Mouse (Mus musculus): ENCODE data around the gene Sap18b.
"Not testable (repeated sequence)": the region's sequence is repeated elsewhere in the genome, so short reads cannot be mapped to it uniquely, and the experiment has no call there.

The Sap18b gene

DNA sequence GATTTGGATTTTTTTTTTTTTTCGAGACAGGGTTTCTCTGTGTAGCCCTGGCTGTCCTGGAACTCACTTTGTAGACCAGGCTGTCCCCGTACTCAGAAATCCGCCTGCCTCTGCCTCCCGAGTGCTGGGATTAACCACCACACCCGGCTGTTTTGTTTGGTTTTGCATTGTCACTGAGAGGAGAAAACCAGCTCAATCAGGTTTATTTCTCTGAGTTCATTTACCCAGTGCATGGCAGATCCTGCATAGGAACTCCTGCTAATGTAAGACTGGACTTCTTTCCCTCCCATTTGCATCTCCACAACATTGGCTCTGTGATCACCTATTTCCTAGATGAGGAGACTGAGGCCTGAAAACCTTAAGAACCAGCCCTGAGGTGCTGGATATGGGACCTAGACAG, 3.0 kb upstream of the Sap18b start:
- no peak for DNase-seq (ENCODE audit: low spot score in 2 of 2)

DNA sequence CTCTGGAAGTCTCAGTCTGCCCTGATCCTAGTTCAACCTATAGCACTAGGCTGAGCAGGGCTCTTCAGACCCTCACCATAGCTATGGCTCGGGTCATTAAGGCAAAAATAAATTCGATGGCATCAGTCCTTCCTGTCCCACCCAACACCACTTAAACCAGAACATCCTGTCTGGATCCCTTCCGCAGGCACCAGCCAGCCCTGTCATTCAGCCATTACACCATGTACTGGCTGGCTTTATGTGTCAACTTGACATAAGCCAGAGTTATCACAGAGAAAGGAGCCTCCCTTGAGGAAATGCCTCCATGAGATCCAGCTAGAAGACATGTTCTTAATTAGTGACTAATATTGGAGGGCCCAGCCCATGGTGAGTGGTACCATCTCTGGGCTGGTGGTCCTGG, 2.4 kb upstream of the Sap18b start:
- no peak for DNase-seq (ENCODE audit: low spot score in 2 of 2)

DNA sequence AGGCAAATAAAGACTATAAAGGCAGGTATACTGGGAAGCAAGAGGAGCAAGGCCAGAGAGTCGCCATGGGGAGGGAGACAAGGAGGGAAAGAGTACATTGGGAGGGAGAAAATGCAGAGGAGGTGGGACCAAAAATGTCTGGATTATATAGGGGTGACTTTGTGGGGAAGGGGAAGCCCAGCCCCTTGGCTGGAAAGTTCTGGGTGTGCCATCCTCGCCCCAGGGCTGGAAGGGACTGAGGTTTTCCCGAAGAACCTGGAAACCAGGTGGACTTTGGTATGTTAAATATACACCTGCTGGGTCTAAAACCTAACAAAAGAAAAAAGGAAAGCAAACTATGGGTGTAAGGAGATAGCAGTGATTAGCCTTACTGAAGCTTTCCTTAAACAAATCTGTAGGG, 5.0 kb downstream of the Sap18b start:
- no peak for DNase-seq (ENCODE audit: low spot score in 2 of 2)

DNA sequence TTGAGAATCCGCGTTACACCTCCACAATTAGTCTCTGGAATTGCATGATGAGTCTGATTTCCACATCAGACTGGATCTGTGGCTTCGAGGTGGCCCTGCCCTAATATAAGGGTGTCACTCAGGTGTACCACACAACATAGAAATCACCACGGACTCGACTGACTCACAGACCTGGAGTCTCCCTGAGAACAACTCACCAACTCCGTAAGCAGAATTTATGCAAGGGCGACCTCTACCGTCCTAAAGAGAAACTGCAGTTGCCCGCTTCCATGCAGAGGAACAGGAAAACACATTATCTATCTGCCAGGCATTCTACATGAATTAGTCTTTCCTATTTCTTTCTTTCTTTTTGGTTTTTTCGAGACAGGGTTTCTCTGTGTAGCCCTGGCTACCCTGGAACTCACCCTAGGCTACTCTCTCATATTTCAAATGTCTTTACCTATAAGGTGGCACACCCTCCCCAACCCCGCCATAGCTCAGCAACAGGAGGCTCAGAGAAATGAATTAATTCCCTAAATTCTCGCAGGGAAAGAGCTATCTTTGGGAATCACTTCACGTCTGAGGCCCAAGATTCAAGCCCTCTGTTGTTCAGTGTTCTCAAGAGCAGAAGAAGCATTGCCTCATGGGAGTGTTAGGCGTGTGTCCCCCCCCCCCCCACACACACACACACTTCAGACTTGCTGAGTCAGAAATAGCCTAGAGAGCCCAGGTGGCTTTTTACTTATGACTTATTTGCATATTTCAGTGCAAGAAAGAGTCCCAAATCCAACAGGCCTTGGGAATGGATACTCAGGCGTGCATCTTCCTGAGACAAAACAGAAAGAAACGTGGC, 7.7 kb downstream of the Sap18b start:
- peak; percentile 65 to 68 for DNase-seq (ENCODE audit: low spot score in 2 of 2)

DNA sequence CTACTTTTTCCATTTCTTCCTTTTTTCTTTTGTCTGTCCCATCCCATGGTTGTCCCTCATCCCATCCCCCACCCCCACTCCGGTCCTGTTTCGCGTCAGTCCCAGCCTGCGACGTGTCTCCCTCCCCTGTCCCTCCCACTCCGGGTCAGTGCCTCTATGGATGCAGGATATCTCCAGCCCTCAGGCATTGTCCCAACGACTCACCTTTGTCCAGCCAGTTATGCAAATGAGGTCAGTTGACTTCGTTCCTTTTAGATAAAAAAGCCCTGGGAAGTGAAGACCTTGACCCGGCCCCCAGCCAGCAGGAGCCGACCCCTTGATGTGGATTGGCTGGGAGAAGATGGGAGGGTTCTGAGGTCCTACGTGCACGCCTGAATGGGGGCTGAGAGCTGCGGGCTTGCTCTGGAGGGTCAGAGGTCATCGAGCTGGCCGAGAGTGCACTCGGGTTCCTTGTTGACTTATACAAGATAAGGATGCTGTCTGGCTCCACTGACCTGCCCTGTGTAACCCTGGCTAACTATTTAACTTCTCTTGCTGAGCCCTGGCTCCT, 8.4 kb downstream of the Sap18b start:
- DNase-seq (ENCODE audit: low spot score in 2 of 2), result no peak

DNA sequence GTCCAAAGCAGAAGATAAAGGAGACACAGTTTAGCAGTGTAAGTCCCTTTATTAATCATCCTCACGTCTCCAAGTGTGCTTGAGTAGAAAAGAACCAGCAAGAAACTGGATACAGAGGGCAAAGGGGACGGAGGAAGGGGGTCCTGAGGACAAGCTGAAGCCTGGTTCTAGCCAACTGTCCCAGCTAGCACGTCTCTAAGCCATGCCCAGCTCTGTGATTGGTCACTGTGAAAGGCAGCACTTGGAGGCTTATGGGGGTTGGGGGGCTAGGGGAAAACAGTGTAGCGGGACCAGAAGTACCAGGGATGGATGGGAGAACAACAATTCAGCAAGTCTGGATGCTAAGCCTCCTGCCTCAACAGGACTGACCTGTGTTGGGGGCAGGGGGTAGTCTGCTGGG, 10.7 kb downstream of the Sap18b start:
- no peak for DNase-seq (ENCODE audit: low spot score in 2 of 2)

DNA sequence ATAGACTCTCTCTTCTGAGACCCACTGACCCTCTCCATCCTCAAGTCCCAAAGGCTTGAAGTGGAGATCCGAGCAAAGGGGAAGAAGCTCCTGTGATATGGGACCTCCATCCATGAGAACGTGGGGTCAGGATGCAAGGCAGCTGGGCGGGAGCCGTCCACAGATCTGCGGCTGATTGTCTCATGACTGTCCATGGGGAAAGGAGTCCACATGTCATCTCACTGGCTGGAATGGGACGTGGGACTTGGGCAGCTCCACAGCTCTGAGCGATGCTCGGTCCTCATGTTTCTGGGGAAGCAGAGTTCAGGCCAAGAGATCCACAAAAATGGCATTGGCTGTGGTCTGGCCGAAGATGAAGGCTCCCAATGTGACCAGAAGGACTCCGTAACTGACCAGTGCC, 12.1 kb downstream of the Sap18b start:
- no peak for DNase-seq (ENCODE audit: low spot score in 2 of 2)

DNA sequence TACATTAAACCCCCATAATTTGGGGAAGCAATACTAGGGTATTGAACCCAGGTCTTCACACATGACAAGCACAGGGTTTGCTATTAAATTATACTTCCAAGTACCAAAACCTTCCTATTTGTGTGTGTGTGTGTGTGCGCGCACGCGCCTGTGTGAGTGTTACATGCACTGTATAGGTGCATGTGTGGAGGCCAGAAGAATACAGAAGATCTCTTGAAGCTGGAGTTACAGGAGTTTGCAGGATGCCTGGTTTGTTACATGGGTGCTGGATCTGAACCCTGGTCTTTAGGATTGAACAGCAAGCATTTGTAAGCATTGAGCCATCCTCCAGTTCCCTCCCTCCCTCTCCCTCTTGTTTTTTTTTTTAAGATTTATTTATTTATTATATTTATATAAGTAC, 14.1 kb downstream of the Sap18b start:
- no peak for DNase-seq (ENCODE audit: low spot score in 2 of 2)

DNA sequence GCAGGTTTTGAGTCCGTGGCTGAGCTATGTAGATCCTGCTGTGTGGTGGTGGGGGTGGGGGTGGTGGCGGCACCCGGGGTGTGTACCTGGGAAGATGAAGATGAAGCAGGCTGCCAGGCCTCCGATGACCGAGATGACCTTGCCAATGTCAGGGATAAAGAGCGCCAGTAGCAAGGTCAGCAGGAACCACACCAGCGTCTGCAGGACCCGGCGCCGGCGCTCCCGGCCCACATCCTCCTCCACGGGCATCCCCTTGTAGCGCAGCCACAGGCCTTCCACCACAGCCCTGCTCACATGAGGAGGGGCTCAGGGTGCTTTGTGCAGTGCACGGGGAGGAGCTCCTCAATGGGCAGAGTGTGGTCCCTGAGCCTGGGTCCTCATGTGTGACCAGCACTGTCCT, 16.3 kb downstream of the Sap18b start:
- DNase-seq (ENCODE audit: low spot score in 2 of 2), result no peak

DNA sequence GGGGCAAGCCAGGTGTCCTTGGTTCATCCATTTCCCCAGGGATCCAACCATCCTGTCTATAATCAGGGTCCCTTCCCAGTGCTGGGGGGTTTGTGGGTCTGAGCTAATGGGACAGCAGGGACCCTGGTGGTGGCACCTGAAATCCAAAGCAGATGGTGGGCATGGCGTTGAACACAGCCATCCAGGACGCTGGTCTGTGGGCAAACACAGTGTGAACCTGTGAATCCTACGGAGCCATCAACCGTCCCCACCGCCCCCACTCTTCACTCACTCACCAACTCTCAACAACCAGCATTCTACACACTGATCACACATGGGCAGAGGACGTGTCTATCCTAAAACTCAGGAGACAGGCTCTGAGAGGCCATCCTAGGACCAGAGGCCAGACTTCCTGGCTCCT, 18.8 kb downstream of the Sap18b start:
- DNase-seq (ENCODE audit: low spot score in 2 of 2), result no peak

DNA sequence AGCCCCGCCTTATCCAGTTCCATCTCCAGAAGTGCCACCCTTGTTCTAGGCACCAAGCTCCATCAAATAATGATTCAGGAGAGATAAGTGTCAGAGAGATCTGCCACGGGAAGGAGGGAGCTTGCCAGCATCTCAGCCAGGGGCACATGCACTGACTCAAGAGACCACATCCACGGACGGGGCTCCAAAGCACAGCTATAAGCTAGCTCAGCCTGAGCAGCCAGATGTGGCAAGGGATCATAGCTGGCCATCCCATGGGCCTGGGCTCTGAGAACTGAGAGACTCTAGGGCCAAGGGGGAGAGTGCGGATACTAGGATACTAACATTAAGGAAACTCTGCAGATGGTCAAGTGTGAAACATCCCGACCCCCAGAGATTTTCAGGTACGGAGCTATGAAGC, 19.9 kb downstream of the Sap18b start:
- no peak for DNase-seq (ENCODE audit: low spot score in 2 of 2)

DNA sequence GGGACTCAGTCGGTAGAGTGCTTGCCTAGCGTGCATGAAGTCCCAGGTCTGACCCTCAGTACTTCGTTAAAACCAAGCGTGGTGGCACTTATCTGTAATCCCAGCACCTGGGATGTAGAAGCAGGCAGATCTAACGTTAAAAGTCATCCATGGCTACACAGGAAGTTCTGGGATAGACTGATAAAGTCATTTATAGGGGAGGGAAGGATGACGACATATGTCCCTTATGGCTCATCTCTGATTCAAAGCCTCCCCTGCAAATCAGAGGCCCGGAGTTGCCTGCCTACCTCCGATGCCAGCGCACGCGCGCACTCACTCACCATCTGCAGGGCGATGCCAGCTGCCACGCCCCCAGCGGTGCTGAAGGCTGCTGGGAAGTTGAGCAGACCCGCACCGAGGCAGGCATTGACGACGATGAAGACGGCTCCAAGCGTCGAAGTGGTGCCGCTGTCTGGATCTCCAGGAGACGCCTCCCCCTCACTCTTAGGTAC, 23.0 kb downstream of the Sap18b start:
- no peak for DNase-seq (ENCODE audit: low spot score in 2 of 2)

DNA sequence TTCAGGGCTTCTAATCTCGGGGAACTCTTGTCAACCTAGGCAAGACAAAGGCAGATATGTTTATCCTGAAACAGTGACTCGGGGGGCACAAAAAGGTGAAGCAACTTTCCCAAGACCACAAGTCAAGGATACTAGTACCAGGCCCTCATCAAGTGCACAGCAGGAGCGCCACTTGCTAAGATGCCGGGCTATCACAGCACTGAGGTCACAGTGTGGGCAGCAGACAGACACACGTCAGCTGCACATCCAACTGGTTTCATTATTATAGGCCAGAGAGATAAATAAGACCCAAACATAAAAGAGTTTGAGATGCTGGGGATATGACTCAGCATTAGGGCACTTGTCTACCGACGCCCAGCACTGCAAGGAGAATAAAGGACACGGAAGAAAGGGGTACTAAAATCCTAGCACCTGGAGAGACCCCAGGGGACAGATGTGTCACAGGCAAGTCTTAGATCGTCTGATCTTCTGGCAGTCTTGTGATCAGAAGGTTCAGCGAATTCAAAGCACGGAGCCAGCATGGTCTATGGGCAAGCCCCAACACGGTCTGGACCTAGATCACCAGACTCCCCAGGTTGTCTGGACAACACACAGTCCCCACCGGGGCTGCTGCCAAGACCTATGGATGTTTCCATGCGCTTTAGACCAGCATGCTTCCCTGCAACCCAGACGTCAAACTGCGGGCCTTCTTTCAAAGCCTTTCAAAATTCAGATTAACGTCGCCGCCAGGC, 23.8 kb downstream of the Sap18b start:
- DNase-seq (ENCODE audit: low spot score in 2 of 2), result no peak

DNA sequence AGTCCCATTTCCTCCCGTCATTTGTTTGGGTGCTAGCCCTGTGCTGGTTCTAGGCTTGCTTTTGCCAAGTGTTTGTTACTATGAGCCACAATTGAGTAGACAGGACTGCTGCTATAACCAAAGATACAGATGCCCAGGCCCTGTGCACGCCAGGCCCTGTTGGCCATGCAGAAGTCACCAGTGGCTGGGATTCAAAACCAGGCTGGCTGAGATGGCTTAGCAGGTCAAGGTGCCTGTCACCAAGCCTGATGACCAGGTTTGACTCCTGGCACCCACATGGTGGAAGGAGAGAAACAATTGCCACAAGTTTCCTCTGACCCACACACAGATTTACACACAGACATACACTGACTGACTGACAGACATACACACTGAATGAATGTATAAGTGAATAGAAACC, 25.2 kb downstream of the Sap18b start:
- DNase-seq (ENCODE audit: low spot score in 2 of 2), result no peak

DNA sequence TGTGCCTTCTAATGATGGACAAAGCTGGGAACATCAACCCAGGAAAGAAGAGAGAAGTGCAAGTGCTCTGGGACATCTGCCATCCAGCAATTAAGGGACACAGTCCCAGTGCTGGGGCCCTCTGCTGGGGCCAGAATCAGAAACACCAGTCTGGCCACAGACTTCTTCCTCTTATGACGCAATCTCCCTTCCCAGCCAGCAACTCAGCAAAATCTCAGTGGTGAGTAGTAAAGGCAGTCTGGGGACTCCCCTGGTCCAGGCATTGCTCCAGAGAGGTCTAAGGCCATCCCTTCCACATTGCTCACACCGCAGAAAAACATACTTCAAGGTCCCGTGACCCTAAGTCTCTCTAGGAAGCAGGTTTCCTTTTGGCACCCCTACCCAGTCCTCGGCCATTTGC, 27.1 kb downstream of the Sap18b start:
- DNase-seq (ENCODE audit: low spot score in 2 of 2), result peak; percentile 6 to 30

DNA sequence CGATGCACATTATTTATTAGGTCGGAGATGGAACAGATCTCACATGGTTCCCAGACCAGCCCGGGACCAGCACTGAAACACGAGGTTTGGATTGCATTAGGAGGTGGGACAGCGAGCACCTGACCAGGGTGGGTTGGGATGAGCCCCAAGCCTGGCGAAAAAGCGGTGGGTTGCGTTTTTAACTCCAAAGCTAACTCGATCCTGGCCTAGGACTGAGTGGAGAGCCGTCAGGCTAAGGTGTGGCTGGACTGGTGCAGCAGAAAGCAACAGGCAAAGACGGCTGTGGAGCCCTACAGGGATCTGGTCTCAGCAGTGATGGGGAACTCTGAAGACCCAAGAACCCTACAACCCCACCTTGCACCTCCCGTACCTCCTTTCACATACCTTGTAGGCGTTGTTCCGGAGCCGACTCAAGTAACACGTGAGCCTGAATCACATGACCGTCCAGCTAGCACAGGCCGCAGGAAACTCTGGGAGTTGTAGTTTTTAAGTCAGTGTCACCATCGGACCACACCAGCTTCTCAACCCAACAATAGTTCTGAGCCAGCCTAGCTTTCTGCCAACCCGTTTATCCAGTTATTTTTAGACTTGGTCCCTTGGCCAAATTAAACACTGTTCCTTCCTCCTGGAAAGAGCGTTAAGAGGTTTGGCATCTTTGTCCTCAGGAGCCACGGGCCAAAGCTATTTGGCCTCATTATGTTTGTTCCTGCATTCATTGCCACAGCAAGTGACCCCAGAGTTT, 28.1 kb downstream of the Sap18b start, which contains the start of gene Slc38a7:
Gene Slc38a7 (minus strand): TSS at position 438 of the 742 bp plus-strand sequence.
- peak; percentile 74 to 80 for DNase-seq (ENCODE audit: low spot score in 2 of 2)

DNA sequence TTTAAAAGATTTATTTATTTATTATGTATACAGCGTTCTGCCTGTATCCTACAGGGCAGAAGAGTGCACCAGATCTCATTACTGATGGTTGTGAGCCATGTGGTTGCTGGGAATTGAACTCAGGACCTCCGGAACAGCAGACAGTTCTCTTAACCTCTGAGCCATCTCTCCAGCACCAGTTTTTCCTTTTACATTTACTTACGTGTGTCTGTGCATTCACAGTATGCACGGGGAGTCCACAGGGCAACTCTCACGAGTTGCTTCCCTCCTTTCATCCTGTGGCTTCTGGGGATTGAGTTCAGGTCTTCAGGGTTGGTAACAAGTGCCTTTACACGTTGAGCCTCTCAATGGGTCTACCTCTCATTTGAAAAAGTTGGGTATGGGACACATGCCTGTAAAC, 29.0 kb downstream of the Sap18b start:
- no peak for DNase-seq (ENCODE audit: low spot score in 2 of 2)

DNA sequence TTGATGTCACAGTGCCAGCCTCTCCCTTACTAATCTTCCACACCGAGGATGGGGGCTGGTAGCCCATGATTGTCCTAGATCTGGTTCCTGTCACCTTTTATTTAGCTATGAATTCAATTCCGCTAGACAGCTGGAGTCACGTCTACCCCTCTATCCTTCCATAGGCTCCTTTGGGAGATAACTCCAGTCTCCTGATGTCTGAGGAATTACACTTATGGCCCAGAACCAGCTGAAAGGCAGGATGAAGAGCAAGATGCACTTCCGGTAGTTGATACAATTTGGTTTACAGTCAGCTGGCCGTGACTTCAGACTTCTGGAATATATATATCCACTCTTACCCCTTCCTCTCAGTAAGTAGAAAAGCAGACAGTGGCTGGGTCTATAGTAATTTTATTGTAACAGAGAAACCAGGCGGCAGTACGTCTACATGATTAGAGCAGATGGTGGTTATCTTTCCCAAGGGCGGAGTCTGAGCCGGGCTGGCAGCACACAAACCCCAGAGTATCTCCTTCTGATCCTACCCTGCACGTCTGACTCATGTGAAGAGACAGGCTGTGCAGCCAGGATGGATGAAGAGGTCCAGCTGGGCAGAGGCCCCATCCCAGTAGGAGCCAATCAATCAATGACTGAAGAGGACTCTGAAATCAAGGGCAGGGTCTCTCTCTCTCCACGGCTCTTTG, 38.8 kb downstream of the Sap18b start:
- not testable (repeated sequence) for DNase-seq (ENCODE audit: low spot score in 2 of 2)

DNA sequence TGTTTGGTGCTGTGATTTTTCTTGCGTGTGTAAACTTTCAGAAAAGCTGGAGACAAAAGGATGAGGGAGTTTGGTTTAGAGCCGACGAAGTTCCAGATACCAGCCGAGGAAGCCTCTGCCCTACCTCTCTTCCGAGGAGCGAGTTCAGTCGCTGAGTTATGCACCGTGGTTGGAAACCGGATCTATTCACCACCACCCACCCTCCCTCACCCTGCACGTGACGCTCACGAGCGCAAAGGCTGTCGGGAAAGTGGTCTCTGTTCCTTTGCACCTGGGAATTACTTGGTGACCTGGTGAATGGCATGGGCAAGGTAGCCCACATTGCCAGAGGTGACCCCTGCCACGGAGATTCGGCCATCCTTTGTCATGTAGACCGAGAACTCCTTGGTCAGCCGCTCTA, 39.7 kb downstream of the Sap18b start:
- not testable (repeated sequence) for DNase-seq (ENCODE audit: low spot score in 2 of 2)

DNA sequence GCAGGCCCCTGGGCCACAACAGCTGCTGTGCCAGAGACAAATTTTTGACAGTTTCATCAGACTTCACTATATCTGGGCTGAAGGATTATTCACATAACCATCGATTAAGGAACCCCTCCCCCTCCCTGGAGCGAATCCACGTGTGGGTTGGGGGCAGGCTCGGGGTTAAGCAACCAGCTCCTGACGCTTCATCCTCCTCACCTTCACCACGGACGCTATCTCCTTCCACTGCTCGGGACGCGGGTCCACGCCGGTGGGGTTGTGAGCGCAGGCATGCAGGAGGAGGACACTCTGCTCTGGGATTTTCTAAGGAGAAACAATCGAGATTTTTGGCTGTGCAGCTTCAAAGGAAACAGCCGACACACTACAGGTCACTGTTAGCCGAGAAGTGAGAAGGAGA, 46.5 kb downstream of the Sap18b start:
- no peak for DNase-seq (ENCODE audit: low spot score in 2 of 2)

DNA sequence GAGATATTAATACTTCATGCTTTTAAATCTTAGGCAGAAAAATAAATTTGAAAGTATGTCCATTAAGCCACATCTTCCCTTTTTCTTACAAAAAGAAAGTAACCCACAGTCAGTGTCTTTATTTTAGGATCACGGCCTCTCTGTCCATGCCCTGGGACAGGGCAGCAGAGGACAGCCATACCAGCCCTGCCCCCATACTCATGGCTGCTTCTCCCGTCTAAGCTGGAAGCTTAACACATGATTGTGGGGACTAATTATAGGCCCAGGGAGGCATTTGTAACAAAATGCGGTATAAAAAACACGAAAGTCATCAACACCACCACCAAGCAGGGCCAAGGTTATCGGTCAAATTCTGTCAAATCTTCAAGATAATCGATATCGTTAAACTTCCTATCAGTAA, 50.1 kb downstream of the Sap18b start:
- DNase-seq (ENCODE audit: low spot score in 2 of 2), result no peak
